Mouse (Mus musculus) ovary, adult 18-20 months (tissue): ENCODE data around the gene Sgpp2.

Source experiments
- DNase-seq: peaks from one replicate; pipeline ENCODE4 v3.0.0; 2022; ENCODE audit warnings: low spot score, mixed read lengths

The Sgpp2 gene

GRCm38 (mm10) chr1:78339941-78340340 lies 29.8 kb downstream of the Sgpp2 start:
- peak; percentile 33 for DNase-seq

GRCm38 (mm10) chr1:78340584-78340983 lies 30.4 kb downstream of the Sgpp2 start:
- no peak for DNase-seq

GRCm38 (mm10) chr1:78347317-78347806 lies 37.2 kb downstream of the Sgpp2 start:
- DNase-seq, result no peak

- DNase-seq, result no peak
Observed at GRCm38 (mm10) chr1:78349219-78349618, 39.1 kb downstream of the Sgpp2 start.

GRCm38 (mm10) chr1:78353254-78353653 lies 43.1 kb downstream of the Sgpp2 start:
- no peak for DNase-seq

- DNase-seq, result peak; percentile 85
Observed at GRCm38 (mm10) chr1:78355123-78355522, 45.0 kb downstream of the Sgpp2 start.

- no peak for DNase-seq
Observed at GRCm38 (mm10) chr1:78357415-78357814, 47.3 kb downstream of the Sgpp2 start.

GRCm38 (mm10) chr1:78357868-78358267 lies 47.7 kb downstream of the Sgpp2 start:
- no peak for DNase-seq

- no peak for DNase-seq
Observed at GRCm38 (mm10) chr1:78363965-78364889, 54.1 kb downstream of the Sgpp2 start.

- DNase-seq, result no peak
Observed at GRCm38 (mm10) chr1:78367806-78368205, 57.7 kb downstream of the Sgpp2 start.

GRCm38 (mm10) chr1:78370121-78370520 lies 60.0 kb downstream of the Sgpp2 start:
- DNase-seq, result no peak

GRCm38 (mm10) chr1:78371569-78372236 lies 61.6 kb downstream of the Sgpp2 start:
- DNase-seq, result no peak

GRCm38 (mm10) chr1:78372316-78372715 lies 62.2 kb downstream of the Sgpp2 start:
- DNase-seq, result no peak

- no peak for DNase-seq
Observed at GRCm38 (mm10) chr1:78373836-78374235, 63.7 kb downstream of the Sgpp2 start.

- DNase-seq, result no peak
Observed at GRCm38 (mm10) chr1:78375058-78375457, 64.9 kb downstream of the Sgpp2 start.

- DNase-seq, result no peak
Observed at GRCm38 (mm10) chr1:78380950-78381349, 70.8 kb downstream of the Sgpp2 start.

GRCm38 (mm10) chr1:78387854-78388253 lies 77.7 kb downstream of the Sgpp2 start:
- DNase-seq, result no peak

- no peak for DNase-seq
Observed at GRCm38 (mm10) chr1:78388848-78389247, 78.7 kb downstream of the Sgpp2 start.

- DNase-seq, result no peak
Observed at GRCm38 (mm10) chr1:78395191-78395735, 85.1 kb downstream of the Sgpp2 start.

GRCm38 (mm10) chr1:78395737-78396136 lies 85.6 kb downstream of the Sgpp2 start:
- DNase-seq, result no peak

GRCm38 (mm10) chr1:78396320-78396913 lies 86.3 kb downstream of the Sgpp2 start:
- no peak for DNase-seq

GRCm38 (mm10) chr1:78399755-78400154 lies 89.6 kb downstream of the Sgpp2 start:
- no peak for DNase-seq
